Mouse (Mus musculus) heart, adult 11 months (tissue): ENCODE measurements around the gene Sod1.
A peak's percentile ranks its signal among the peaks of the same experiment; 100 is the strongest.

Experiments
- DNase-seq: peaks from one replicate; pipeline ENCODE4 v3.0.0; 2022

Sod1 gene

DNA sequence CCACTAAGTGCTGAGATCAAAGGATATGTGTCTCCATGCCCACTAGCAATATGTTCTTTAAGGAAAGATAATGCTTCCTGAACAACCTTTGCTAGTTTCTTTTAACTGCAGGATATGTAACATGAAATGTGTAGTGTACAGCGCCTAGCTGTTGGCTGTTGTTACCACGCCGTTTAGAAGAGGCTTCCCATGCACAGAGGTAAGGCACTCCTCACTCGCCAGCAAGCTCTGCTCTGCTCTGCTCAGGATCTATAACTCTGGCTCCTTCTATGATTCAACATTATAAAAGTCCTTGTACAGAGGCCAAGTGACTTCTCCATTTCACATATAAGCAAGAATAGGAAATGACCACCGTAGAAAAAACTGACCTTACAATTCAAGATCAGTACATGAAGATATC, 39.1 kb downstream of the Sod1 start:
- DNase-seq, result peak; percentile 55

DNA sequence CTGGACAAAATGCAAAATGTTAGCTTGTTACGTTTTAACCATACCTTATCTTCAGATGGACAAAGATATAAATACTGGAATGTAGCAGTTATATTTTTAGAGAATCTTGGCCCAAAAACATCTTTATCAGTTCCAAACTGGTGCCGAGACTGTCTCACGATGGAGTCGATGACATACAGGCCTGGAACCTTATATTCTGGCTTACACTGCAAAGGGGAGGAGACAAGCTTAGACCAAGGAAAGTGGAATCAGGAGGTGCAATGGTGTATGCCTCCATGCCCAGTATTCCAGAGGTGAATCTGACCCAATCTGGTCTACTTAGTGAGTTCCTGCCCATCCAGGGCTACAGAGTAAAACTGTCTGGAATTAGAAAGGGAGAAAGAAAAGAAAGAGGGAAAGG, 39.5 kb downstream of the Sod1 start:
- DNase-seq, result peak; percentile 70

DNA sequence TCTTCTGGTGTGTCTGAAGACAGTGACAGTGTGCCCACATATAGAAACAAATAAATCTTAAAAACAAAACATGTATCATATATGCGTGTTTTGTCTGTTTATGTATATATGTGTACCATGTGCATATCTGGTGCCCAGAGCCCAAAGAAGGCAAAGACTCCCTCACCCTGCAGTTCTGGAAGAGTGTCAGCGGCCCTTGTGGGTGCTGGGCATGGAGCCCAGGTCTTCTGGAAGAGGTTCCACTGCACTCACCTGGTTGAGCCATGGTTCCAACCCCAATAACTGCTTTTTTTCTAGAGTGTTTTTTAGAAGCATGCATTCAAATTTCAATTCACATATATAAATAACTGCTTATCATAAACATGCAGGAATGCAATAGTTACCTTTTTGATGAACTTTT, 41.2 kb downstream of the Sod1 start:
- peak; percentile 74 for DNase-seq

GRCm38 (mm10) chr16:90264021-90264420, 43.5 kb downstream of the Sod1 start:
- DNase-seq, result peak; percentile 86

DNA sequence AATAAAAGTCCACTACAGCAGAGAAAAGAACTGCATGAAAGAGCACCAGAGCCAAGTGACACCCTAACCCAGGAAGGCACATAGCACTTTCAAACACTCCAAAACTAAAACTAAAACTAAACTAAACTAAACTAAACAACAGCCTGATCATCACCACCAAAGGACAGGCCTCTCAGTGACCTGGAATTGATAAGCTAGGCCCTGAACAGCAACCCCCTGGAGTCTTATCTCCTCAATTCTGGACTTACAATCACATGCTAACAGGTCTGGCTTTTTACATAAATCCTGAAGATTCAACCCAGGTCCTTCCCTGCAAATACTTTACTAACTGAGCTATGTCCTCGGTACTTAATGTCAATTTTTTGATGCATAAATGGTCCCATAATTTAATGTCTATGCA, 44.6 kb downstream of the Sod1 start:
- DNase-seq, result peak; percentile 30

- DNase-seq, result peak; percentile 75
Measured at GRCm38 (mm10) chr16:90266581-90266980, 46.0 kb downstream of the Sod1 start.

GRCm38 (mm10) chr16:90275521-90275920, 55.0 kb downstream of the Sod1 start:
- DNase-seq, result peak; percentile 89
